Mouse (Mus musculus) embryo, embryonic 11.5 days (tissue): ENCODE results near the gene Ache.
"Not testable (repeated sequence)": the region's sequence is repeated elsewhere in the genome, so short reads cannot be mapped to it uniquely, and the experiment has no call there.

ENCODE experiments used
- DNase-seq: peaks from one replicate; pipeline ENCODE4 v3.0.0-alpha.2; 2012; ENCODE audit warnings: low read depth, low spot score

The Ache gene

GRCm38 (mm10) chr5:137287032-137287952 is at the start of gene Ache:
Ache (plus strand) TSS chr5:137287519.
- DNase-seq: no peak

GRCm38 (mm10) chr5:137263897-137264720 is 23.2 kb upstream of the Ache start:
- DNase-seq: no peak

GRCm38 (mm10) chr5:137264787-137265186 is 22.5 kb upstream of the Ache start:
- DNase-seq: no peak

- no peak for DNase-seq
Measured at GRCm38 (mm10) chr5:137268131-137268910, 19.0 kb upstream of the Ache start.

- no peak for DNase-seq
Measured at GRCm38 (mm10) chr5:137277360-137278342, 9.7 kb upstream of the Ache start.

- not testable (repeated sequence) for DNase-seq
Measured at GRCm38 (mm10) chr5:137284411-137284810, 2.9 kb upstream of the Ache start.

GRCm38 (mm10) chr5:137285045-137285444 is 2.3 kb upstream of the Ache start:
- DNase-seq: no peak

GRCm38 (mm10) chr5:137285986-137286385 is 1.3 kb upstream of the Ache start:
- no peak for DNase-seq

- peak; percentile 79 for DNase-seq
Measured at GRCm38 (mm10) chr5:137286655-137287031, 676 bp upstream of the Ache start.

GRCm38 (mm10) chr5:137287953-137288743 is 829 bp downstream of the Ache start:
- no peak for DNase-seq

GRCm38 (mm10) chr5:137288999-137289470 is 1.7 kb downstream of the Ache start:
- no peak for DNase-seq

- no peak for DNase-seq
Measured at GRCm38 (mm10) chr5:137289591-137290365, 2.5 kb downstream of the Ache start.

- DNase-seq: no peak
Measured at GRCm38 (mm10) chr5:137290677-137291076, 3.4 kb downstream of the Ache start.

- no peak for DNase-seq
Measured at GRCm38 (mm10) chr5:137291381-137291926, 4.1 kb downstream of the Ache start.

GRCm38 (mm10) chr5:137293282-137293681 is 6.0 kb downstream of the Ache start:
- no peak for DNase-seq

- DNase-seq: peak; percentile 92
Measured at GRCm38 (mm10) chr5:137293839-137294743, 6.8 kb downstream of the Ache start, which contains the start of gene Ufsp1. Ufsp1 (plus strand) TSS chr5:137294629.

GRCm38 (mm10) chr5:137294744-137295093 is 7.4 kb downstream of the Ache start:
- DNase-seq: no peak
